Mouse (Mus musculus): ENCODE results near the gene Tnfsf13.
"Not testable (repeated sequence)": the region's sequence is repeated elsewhere in the genome, so short reads cannot be mapped to it uniquely, and the experiment has no call there.

Gene Tnfsf13

DNA sequence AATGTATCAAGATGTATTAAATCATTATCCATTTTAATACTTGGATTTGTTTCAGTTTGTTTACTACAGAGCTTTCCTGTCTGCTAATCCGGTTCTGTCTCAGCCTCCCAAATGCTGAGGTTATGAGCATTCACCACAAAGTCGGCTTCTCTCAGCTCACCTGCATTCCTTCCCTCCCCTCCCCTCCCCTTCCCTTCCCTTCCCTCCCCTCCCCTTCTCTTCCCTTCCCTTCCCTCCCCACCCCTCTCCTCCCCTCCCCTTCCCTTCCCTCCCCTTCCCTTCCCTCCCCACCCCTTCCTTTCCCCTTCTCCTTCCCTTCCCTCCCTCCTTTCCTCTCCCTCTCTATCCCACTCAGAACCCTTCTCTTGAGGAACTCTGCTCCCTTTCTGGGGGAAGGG lies 19.0 kb upstream of the Tnfsf13 start:
- DNase-seq (ENCODE audit: inconsistent age in 2 of 2, low spot score in 1 of 2), result no peak

DNA sequence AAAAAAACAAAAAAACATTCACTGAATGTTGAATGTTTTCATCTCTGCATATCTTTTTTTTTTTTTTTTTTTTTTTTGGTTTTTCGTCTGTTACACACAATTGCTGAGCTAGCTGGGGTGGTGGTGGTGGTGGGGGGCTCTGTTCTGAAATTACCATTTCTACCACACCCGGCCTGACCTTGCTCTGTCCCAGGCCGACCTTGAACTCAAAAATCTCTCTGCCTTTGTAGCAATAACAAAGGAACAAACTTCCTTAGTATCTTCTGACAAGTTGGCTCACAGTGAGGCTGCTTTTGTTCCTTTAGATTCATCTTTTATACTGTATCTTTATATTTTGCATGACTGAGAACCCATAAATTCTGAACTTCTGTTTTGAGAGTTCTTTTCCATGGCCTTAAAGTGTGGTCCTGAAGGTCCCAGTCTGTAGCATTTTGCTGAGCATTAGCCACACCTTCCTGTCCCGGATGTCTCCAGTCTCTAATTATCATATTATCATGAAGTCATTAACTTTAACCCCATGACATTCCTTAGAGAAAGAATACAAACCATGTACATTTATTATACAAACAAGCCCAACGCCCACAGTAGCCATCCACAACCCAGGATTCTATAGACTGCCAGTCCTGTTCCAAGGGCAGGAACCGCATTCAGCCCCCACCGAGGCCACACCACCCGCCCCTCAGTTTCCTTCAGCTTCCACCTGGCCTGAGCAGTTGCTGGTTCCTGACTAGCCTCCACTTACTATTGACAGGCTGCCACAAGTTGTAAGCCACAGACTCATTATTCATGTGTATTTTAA lies 18.4 kb upstream of the Tnfsf13 start:
- no peak for DNase-seq (ENCODE audit: inconsistent age in 2 of 2, low spot score in 1 of 2)

DNA sequence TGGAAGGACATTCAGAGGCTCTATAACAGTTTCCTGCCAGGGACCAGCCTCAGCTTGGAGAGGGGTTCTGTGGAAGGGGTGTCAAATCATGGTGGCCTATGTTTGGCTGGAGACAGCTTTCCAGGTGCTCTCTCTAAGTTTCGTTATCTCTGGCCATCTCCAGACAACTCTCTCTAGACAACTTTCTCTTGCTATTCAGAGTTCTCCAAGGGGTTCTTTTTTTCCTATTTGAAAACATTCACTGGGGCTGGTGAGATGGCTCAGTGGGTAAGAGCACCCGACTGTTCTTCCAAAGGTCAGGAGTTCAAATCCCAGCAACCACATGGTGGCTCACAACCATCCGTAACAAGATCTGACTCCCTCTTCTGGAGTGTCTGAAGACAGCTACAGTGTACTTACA lies 17.8 kb upstream of the Tnfsf13 start:
- DNase-seq (ENCODE audit: inconsistent age in 2 of 2, low spot score in 1 of 2), result not testable (repeated sequence)

DNA sequence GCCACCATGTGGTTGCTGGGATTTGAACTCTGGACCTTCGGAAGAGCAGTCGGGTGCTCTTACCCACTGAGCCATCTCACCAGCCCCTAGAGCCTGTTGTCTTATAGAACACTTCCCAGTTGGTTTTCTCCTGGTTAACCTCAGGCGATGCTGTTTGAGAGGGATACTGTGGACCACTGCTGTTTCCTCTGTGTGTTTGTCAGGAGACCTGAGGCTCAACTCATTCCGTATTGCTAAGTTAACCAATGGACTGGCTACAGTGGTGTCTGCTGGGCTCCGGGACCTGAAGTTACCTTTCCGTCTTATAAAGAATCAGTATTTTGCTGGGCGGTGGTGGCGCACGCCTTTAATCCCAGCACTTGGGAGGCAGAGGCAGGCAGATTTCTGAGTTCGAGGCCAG lies 17.3 kb upstream of the Tnfsf13 start:
- not testable (repeated sequence) for DNase-seq (ENCODE audit: inconsistent age in 2 of 2, low spot score in 1 of 2)

DNA sequence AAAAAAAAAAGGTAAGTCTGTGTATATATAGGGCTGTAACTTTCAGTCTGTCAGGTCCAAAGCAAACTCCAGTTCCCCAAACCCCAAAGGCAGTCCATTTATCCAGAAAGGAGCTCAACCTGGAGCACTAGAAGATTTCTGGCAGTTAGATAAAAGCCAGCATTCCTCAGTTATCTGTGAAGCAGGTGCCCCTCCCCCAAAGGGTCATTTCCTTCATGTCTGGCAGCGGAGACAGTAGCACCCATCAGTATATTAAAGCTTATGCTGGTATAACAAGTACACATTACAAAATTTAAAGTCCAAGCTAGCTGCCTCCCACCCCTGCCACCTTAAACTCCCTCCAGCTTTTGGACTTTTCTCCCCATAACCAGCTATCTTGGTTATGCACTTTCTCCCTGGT lies 14.0 kb upstream of the Tnfsf13 start:
- DNase-seq (ENCODE audit: inconsistent age in 2 of 2, low spot score in 1 of 2), result peak in 1 of 2 experiments; percentile 53

DNA sequence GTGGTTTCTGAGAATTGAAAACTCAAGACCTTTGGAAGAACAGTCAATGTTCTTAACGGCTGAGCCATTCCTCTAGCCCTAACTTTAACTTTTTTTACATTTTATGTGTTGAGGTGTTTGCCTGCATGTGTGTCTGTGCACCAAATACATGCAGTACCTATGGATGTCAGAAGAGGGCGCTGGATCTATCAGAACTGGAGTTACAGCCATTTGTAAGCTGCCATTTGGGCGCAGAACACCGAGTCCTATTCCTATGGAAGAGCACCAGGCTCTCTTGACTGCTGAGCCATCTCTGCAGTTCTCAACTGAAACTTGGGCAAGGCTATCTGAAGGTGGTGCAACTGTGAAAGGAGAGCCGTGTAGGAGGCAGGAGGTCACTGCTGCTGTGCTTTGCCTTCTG lies 13.0 kb upstream of the Tnfsf13 start:
- no peak for DNase-seq (ENCODE audit: inconsistent age in 2 of 2, low spot score in 1 of 2)

DNA sequence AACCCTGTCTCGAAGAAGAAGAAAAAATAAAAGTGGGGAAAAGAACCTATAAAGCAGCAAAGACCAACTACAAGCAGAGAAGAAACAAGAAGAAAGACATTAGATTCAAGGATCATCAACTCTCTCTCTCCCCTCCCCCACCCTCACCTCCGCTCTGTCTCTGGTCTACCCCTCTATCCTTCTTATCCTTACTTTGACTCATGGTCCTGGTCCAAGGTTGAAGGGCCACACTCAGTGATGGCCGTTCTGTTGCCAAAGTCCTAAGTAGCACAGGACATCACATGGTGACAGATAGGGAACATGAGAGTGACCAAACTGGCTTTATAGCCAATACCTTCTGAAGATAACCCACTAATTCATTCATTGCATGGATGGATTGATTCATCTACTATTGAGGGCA lies 11.8 kb upstream of the Tnfsf13 start:
- DNase-seq (ENCODE audit: inconsistent age in 2 of 2, low spot score in 1 of 2), result no peak

DNA sequence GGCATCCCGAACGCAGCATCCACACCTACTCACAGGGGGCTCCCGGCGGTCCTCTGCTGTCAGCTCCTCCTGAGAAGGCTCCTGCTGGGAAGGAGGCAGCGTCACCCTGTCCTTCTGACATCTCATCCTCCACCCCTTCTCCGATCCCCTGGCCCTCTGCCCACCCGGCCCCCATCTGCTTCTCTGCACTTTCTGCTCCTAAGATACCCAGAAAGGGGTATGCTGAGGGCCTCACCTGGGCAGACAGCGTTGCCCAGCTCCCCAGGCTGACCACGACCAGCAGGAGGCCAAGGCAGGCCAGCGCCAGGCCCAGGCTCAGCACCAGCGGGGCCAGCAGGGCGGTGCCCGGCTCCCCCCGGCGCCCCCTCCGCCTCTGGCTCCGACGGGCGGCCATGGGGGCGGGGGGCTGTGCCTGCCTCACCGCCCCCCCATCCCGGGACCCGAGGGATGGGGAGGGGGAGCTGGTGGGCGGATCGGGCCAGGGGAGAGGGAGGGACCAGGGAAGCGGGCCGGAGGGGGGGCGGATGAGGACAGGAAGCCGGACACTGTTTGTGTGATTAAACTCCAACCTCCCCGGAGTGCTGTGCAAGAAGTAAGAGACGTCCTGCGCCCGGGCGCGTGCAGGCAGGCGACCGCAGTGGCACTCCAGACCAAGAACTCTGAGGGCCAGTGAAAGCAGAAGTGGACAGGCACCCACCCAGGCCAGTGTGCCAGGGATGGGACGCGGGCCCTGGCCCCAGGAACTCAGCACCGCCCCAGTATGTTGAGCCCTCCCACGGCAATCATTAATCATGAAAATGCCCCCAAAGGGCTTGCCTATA lies 10.0 kb upstream of the Tnfsf13 start, which contains the start of the genes Tnfsf12 and Tnfsfm13:
Gene Tnfsf12, minus strand, starts transcription at position 489 of the 821 bp plus-strand sequence.
Gene Tnfsfm13, minus strand, starts transcription at position 738 of the 821 bp plus-strand sequence.
- peak; percentile 85 to 95 for DNase-seq (ENCODE audit: inconsistent age in 2 of 2, low spot score in 1 of 2)

DNA sequence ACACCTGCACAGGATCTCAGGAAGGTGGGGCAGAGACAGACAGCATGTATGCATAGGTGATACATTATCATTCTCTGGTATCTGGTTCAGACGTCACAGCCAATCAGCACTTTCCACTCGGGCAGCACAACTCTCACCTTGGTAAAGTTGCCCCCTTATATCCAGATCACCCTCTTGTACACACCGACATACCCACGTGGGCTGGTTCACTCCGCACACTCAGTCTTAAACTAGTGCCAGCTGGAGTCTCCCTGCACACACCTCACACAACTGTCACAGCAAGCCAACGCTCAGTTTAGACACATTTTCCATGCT lies 9.4 kb upstream of the Tnfsf13 start:
- no peak for DNase-seq (ENCODE audit: inconsistent age in 2 of 2, low spot score in 1 of 2)

DNA sequence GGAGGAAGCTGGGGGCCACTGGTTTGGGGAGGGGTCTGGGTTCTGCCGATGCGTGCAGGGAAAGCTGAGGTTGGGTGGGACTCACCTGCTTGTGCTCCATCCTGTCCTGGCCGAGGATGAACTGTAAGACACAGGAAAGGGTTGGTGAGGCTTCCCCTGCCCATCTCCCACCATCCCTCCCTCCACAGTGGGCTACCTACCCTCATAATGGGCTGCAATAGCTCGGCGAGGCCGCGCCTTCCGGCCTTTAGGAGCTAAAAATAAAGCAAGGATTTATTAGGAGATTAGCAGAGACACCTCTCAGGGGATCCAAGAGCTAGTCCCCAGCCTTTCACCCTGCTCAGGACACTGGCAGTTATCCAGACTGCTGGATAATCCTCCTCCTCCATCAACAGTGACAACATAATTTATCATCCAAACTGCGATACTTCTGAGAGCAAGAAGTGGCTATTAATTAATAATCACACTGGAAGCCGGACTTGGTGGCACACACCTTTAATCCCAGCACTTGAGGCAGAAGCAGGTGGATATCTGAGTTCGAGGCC lies 7.9 kb upstream of the Tnfsf13 start:
- DNase-seq (ENCODE audit: inconsistent age in 2 of 2, low spot score in 1 of 2), result no peak

DNA sequence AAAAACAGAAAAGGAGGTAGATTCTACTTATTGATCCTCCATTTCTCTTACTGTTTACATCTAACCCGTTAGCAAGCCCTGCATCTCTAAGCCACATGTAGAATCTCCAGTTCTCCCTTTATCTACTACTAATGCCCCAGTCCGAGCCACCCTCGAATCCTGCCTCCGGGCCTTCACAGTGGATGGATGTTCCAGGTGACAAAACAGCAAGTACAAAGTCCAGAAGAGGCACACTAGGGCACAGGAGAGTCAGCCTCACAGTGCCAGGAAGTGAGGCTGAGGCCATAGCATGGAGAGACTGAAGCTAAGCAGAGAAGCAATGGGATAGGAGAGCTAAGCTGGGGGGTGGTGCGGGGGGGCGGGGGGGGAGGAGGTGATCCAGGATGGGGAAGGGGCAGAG lies 7.3 kb upstream of the Tnfsf13 start:
- DNase-seq (ENCODE audit: inconsistent age in 2 of 2, low spot score in 1 of 2), result no peak

DNA sequence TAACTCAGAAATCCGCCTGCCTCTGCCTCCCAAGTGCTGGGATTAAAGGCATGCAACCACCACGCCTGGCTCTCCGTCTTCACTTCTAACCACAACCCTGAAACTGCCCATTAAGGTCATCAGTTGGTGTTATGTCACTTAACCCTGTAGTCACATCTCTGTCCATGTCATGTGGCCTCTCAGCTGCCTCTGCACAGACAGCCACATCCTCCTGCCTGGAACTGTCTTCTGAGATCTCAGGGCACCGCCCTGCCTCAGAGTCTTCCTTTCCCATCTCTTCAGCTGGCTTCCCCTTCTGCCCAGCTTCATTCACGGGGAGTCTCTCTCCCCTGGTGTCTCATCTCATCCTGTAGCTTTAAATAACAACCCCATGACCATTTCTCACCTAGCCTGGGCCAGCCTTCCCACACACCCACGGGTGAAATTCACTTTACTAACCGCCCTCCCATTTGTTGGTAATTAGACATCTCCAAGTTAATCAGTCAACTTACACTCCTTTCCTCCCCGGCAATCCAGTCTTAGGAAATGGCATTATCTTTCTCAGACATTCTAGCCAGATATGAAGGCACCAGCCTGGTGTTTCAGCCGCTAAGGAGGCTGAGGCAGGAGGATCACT lies 6.7 kb upstream of the Tnfsf13 start:
- no peak for DNase-seq (ENCODE audit: inconsistent age in 2 of 2, low spot score in 1 of 2)

DNA sequence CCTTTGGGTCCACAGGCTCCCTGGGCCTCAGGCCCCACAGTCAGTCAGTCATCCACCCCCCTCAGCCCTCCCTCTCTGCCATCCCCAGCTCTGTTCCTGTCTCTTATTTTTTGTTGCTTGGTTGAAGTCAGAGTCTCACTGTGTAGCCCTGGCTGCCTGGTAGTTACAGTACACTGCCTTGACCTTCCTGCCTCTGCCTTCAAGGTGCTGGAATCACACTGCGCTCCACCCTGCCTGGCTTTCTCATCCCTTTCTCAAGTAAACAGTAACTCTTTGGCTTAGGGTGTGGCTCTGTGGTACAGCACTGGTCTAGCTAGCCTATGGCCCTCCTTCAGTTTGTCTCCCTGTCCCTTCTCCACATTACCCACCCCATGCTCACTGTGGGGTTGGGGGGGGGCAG lies 4.3 kb upstream of the Tnfsf13 start:
- no peak for DNase-seq (ENCODE audit: inconsistent age in 2 of 2, low spot score in 1 of 2)

DNA sequence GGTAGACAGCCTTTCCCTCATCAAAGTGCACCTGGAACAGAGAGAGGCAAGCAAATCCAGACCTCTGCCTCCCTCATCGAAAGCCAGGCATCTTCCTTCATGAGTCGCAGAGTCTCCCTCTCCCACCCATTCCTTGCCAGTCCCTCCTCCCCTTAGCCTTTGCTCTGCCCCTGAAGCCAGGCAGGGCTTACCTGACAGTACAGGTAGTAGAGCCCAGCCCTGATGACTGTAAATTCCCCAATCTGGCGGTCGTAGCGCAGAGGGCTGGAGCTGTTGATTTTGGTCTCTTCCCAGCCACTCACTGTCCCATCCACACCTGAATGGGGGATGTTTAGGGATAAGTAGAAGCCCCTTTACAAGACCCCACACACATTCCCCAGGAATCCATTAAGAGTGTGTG lies 1.5 kb upstream of the Tnfsf13 start:
- no peak for DNase-seq (ENCODE audit: inconsistent age in 2 of 2, low spot score in 1 of 2)

DNA sequence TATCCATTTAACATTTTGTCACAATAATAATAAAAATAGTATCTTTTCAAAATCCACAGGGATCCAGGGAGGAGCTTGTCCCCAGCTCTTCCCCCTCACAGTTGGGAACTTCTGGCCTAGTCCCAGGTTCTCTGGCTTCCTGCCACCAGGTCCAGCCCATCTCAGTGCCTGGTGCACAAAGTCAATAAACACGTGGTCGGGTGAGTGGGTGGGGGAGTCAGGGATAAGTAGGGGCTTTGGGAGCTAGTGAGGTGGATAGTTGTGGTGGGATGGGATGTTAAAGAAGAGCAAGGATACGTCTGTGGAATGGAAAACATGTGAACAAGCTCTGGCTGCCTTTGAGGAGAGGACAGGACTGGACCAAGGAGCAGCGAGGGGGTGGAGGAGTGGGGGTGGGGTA lies 793 bp upstream of the Tnfsf13 start:
- peak; percentile 67 to 81 for DNase-seq (ENCODE audit: inconsistent age in 2 of 2, low spot score in 1 of 2)

DNA sequence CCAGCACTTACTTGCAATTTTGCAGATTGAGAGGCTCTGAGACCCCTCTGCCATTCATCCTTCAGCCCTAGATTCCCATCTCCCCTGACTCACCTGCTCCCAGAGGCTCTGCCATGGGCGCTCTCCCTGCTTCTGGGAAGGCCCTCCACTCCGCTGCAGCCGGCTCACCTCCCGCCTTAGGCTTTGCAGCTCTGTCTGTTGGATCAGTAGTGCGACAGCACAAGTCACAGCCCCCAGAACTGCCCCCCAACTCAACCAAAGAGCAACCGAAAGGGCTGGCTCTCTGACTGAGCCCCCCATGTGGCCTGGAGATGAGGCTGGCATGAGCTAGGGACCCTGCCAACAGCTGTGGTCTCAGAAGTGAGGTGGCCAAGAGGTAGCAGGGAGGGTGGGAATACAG lies 648 bp downstream of the Tnfsf13 start:
- no peak for DNase-seq (ENCODE audit: inconsistent age in 2 of 2, low spot score in 1 of 2)

DNA sequence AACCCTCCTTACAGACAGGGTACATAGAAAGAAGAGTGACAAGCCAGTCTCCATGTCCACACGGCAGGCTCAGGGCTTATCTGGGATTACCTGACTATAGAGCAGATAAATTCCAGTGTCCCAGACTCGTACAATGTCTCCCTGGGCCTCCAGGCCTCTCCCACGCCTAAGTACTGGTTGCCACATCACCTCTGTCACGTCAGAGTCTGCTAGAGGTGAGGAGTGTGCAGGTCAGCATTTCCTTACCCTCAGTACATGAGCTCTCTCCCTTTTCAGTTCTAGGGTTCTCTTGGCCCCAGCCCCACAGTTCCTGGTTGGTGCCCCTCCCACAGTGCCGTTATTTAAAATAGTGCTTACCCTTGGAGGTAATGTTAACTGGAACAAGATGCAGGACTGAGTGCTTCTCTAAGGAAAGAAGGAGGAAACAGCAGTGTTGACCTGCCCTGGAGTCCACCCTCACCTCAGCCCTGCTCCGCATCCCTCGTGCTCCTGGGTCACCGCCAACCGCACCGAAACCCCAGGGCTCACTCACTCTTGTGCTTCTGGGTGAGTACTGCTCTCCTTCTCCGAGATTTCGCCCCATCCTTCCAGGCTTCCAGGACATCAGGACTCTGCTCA lies 1.3 kb downstream of the Tnfsf13 start:
- peak; percentile 42 to 54 for DNase-seq (ENCODE audit: inconsistent age in 2 of 2, low spot score in 1 of 2)

DNA sequence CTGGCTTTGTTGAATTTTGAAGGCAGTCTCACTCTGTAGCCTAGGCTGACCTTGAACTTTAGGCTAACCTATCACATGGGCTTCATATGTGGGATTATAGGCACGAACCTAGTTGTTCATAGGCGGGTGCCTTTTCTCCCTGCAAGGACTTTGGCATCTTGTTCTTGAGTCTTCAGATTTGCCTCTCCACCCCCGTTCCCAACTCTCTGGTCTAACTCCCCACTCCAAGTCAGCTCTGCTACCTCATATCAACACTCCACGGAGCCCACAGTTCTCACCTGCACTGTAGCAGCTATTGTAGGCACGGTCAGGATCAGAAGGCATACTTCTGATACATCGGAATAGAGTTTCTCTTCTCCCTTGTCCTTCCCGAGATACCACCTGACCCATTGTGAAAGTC lies 2.0 kb downstream of the Tnfsf13 start:
- DNase-seq (ENCODE audit: inconsistent age in 2 of 2, low spot score in 1 of 2), result peak in 1 of 2 experiments; percentile 54

DNA sequence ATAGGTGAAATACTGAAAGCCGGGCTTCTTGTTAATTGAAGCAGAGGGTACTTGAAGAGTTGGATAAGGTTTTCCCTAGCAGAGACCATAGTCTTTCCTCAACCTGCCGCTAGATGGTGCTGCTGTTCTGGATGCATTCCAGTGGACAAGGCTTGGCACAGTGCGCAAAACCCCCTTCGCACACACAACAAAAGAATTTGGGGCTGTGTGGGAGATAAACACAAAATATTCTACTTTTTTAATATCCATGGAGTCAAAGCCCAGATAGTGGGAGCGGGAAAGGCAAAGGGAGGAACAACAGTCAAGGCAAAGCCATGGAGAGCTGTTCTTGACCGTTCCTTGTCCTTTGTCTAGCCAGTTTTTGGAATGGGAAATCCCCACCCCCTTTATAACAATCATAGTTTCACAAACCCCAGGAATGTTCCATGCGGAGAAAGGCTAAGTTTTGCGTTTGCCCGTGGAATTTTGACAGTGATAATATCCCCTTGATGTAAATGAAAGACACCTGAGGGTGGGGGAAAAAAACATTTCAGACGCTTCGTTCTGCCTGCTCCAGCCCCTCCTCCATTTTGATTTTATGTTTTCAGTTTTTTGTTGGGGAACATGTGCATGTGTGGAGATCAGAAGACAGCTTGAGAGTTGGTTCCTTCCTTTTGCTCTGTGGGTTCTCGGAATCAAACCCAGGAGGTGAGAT lies 2.6 kb downstream of the Tnfsf13 start:
- DNase-seq (ENCODE audit: inconsistent age in 2 of 2, low spot score in 1 of 2), result peak; percentile 89 to 97

DNA sequence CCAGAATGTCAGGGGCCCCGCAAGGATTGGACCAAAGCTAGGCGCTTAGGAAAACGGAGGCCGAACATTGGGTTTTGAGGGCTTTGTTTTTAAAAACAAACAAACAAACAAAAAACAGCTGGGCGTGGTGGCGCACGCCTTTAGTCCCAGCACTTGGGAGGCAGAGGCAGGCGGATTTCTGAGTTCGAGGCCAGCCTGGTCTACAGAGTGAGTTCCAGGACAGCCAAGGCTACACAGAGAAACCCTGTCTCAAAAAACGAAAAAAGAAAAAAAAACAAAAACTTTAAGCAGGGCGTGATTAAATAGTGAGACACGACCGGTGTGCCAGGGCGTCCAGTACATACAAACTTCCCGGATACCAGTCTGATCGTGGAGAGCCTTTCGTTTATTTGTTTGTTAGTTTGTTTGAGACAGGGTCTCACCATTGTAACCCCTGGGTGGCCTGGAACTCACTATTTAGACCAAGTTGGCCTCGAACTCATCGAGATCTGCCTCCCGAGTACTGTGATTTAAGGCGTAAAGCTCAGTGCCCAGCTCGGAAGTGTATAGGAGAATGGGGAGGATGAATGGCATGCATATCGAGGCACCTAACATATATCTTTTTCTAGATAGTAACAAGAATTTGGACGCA lies 3.3 kb downstream of the Tnfsf13 start:
- peak in 1 of 2 experiments; percentile 46 for DNase-seq (ENCODE audit: inconsistent age in 2 of 2, low spot score in 1 of 2)

Data from adrenal gland, adult (tissue).